Mouse (Mus musculus): ENCODE data around the gene Olfr917. TPM values are rescaled to one million over a fixed set of nuclear protein-coding genes. Genes with fewer than 3 reads are reported as not detected.

Gene Olfr917
- not detected for polyA plus RNA-seq (2015; fragmentation: Illumina TruSeq; extraction: RNeasy Lipid Tissue Mini Kit (QIAGEN cat#74804); ENCODE audit: insufficient read depth, low read depth, low replicate concordance)

DNA sequence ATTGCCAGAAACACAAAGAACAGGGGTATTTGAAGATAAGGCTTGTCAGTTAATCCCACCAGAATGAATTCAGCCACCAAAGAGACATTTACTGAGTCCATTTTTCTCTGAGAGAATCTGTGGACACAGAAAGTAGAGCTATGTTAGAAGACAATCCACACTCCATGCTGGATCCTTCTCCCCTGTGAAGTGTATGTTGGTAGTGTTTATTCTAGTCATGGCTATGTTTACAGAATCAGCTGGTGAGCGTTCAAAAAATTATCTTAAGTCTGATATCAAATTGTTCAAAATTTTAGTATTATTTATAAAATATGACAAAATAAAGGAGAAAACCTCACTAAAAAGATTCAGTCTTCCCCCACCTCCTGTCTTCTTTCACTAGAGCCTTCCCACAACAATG, at the start of gene Olfr917:
Olfr917 (minus strand) TSS at position 101 of the 400 bp plus-strand sequence.

DNA sequence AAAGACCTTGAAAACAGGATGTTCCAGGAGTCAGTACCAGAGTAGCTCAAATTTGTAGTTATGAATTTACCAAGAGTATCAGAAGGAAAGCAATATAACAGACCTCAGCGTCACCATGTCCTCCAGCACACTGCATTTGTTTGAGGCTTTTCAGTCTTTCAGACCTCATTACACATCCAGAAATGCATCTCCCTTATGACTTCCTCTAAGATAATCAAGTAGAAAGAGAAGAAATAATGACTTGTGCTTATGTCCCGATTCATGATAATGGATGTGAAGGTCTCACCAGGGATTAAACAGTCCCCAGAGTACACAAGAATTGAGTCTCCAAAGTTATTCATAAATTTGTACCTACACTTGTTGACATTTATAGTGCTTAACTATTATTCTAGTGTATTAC, 8.9 kb upstream of the Olfr917 start, which contains the start of gene Olfr918:
Olfr918 (minus strand) TSS at position 101 of the 400 bp plus-strand sequence.

DNA sequence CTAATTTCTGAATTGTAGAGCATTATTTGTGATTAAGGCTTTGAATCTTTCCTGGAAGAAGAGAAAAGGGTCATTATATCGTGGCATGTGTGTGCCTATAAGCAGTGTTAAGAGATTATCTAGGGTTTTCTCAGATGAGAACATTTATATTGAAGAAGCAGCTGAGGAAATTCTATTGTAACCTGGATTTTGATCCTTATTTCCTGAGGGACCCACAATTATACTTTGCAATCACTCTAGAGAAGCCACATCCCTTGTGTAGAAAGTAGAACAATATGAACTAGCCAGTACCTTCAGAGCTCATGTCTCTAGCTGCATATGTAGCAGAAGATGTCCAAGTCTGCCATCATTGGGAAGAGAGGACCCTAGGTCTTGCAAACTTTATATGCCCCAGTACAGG, 5.9 kb downstream of the Olfr917 start, which contains the start of gene Olfr916:
Olfr916 (minus strand) TSS at position 101 of the 400 bp plus-strand sequence.

Other genes starting within 250 kb of the Olfr917 start
- not detected for gene Olfr901, start 236.4 kb downstream of the Olfr917 start, polyA plus RNA-seq (2015; fragmentation: Illumina TruSeq; extraction: RNeasy Lipid Tissue Mini Kit (QIAGEN cat#74804); ENCODE audit: insufficient read depth, low read depth, low replicate concordance)
- not detected for gene Olfr902, start 218.2 kb downstream of the Olfr917 start, polyA plus RNA-seq (2015; fragmentation: Illumina TruSeq; extraction: RNeasy Lipid Tissue Mini Kit (QIAGEN cat#74804); ENCODE audit: insufficient read depth, low read depth, low replicate concordance)
- not detected for gene Olfr904, start 202.7 kb downstream of the Olfr917 start, polyA plus RNA-seq (2015; fragmentation: Illumina TruSeq; extraction: RNeasy Lipid Tissue Mini Kit (QIAGEN cat#74804); ENCODE audit: insufficient read depth, low read depth, low replicate concordance)
- not detected for gene Olfr905, start 194.7 kb downstream of the Olfr917 start, polyA plus RNA-seq (2015; fragmentation: Illumina TruSeq; extraction: RNeasy Lipid Tissue Mini Kit (QIAGEN cat#74804); ENCODE audit: insufficient read depth, low read depth, low replicate concordance)
- not detected for gene Olfr906, start 178.8 kb downstream of the Olfr917 start, polyA plus RNA-seq (2015; fragmentation: Illumina TruSeq; extraction: RNeasy Lipid Tissue Mini Kit (QIAGEN cat#74804); ENCODE audit: insufficient read depth, low read depth, low replicate concordance)
- not detected for gene Olfr907, start 170.0 kb downstream of the Olfr917 start, polyA plus RNA-seq (2015; fragmentation: Illumina TruSeq; extraction: RNeasy Lipid Tissue Mini Kit (QIAGEN cat#74804); ENCODE audit: insufficient read depth, low read depth, low replicate concordance)
- not detected for gene Olfr911-ps1, start 144.3 kb downstream of the Olfr917 start, polyA plus RNA-seq (2015; fragmentation: Illumina TruSeq; extraction: RNeasy Lipid Tissue Mini Kit (QIAGEN cat#74804); ENCODE audit: insufficient read depth, low read depth, low replicate concordance)
- gene Olfr910, start 128.0 kb downstream of the Olfr917 start, polyA plus RNA-seq (2015; fragmentation: Illumina TruSeq; extraction: RNeasy Lipid Tissue Mini Kit (QIAGEN cat#74804); ENCODE audit: insufficient read depth, low read depth, low replicate concordance): not detected
- not detected for gene Olfr912, start 85.7 kb downstream of the Olfr917 start, polyA plus RNA-seq (2015; fragmentation: Illumina TruSeq; extraction: RNeasy Lipid Tissue Mini Kit (QIAGEN cat#74804); ENCODE audit: insufficient read depth, low read depth, low replicate concordance)
- gene Olfr913, start 73.1 kb downstream of the Olfr917 start, polyA plus RNA-seq (2015; fragmentation: Illumina TruSeq; extraction: RNeasy Lipid Tissue Mini Kit (QIAGEN cat#74804); ENCODE audit: insufficient read depth, low read depth, low replicate concordance): not detected
- not detected for gene Olfr914, start 60.7 kb downstream of the Olfr917 start, polyA plus RNA-seq (2015; fragmentation: Illumina TruSeq; extraction: RNeasy Lipid Tissue Mini Kit (QIAGEN cat#74804); ENCODE audit: insufficient read depth, low read depth, low replicate concordance)
- not detected for gene Olfr916, start 6.0 kb downstream of the Olfr917 start, polyA plus RNA-seq (2015; fragmentation: Illumina TruSeq; extraction: RNeasy Lipid Tissue Mini Kit (QIAGEN cat#74804); ENCODE audit: insufficient read depth, low read depth, low replicate concordance)
- not detected for gene Olfr918, start 8.8 kb upstream of the Olfr917 start, polyA plus RNA-seq (2015; fragmentation: Illumina TruSeq; extraction: RNeasy Lipid Tissue Mini Kit (QIAGEN cat#74804); ENCODE audit: insufficient read depth, low read depth, low replicate concordance)
- not detected for gene Olfr919, start 37.8 kb upstream of the Olfr917 start, polyA plus RNA-seq (2015; fragmentation: Illumina TruSeq; extraction: RNeasy Lipid Tissue Mini Kit (QIAGEN cat#74804); ENCODE audit: insufficient read depth, low read depth, low replicate concordance)
- gene Vwa5a, start 52.4 kb upstream of the Olfr917 start, polyA plus RNA-seq (2015; fragmentation: Illumina TruSeq; extraction: RNeasy Lipid Tissue Mini Kit (QIAGEN cat#74804); ENCODE audit: insufficient read depth, low read depth, low replicate concordance): 11.3 TPM
- gene Olfr920, start 86.5 kb upstream of the Olfr917 start, polyA plus RNA-seq (2015; fragmentation: Illumina TruSeq; extraction: RNeasy Lipid Tissue Mini Kit (QIAGEN cat#74804); ENCODE audit: insufficient read depth, low read depth, low replicate concordance): not detected
- not detected for gene Olfr921, start 107.2 kb upstream of the Olfr917 start, polyA plus RNA-seq (2015; fragmentation: Illumina TruSeq; extraction: RNeasy Lipid Tissue Mini Kit (QIAGEN cat#74804); ENCODE audit: insufficient read depth, low read depth, low replicate concordance)
- gene Olfr922, start 148.8 kb upstream of the Olfr917 start, polyA plus RNA-seq (2015; fragmentation: Illumina TruSeq; extraction: RNeasy Lipid Tissue Mini Kit (QIAGEN cat#74804); ENCODE audit: insufficient read depth, low read depth, low replicate concordance): not detected
- not detected for gene Olfr923, start 160.7 kb upstream of the Olfr917 start, polyA plus RNA-seq (2015; fragmentation: Illumina TruSeq; extraction: RNeasy Lipid Tissue Mini Kit (QIAGEN cat#74804); ENCODE audit: insufficient read depth, low read depth, low replicate concordance)
- not detected for gene Olfr924, start 178.6 kb upstream of the Olfr917 start, polyA plus RNA-seq (2015; fragmentation: Illumina TruSeq; extraction: RNeasy Lipid Tissue Mini Kit (QIAGEN cat#74804); ENCODE audit: insufficient read depth, low read depth, low replicate concordance)
- gene Olfr26, start 189.2 kb upstream of the Olfr917 start, polyA plus RNA-seq (2015; fragmentation: Illumina TruSeq; extraction: RNeasy Lipid Tissue Mini Kit (QIAGEN cat#74804); ENCODE audit: insufficient read depth, low read depth, low replicate concordance): not detected
- gene Olfr926, start 211.3 kb upstream of the Olfr917 start, polyA plus RNA-seq (2015; fragmentation: Illumina TruSeq; extraction: RNeasy Lipid Tissue Mini Kit (QIAGEN cat#74804); ENCODE audit: insufficient read depth, low read depth, low replicate concordance): not detected